Mouse (Mus musculus) hindbrain, embryonic 16.5 days (tissue): ENCODE measurements around the gene Car11. TPM values are rescaled to one million over a fixed set of nuclear protein-coding genes. Genes with fewer than 3 reads are reported as not detected.
A peak's percentile ranks its signal among the peaks of the same experiment; 100 is the strongest.

ENCODE experiments used
- ATAC-seq: fragments of 200-750 bp; cut with Nextera tagmentation; 2 replicates; pipeline ENCODE4 v1.8.0; 2017; ENCODE audit warnings: moderate TSS enrichment, moderate library complexity
- H3K27ac ChIP-seq: fragments of 300-500 bp; sonication (generic); 2 replicates; pipeline ENCODE4 v1.5.1; 2014; ENCODE audit warnings: low read depth, mild to moderate bottlenecking, control low read depth, low read length, moderate library complexity
- H3K27me3 ChIP-seq: fragments of 300-500 bp; sonication (generic); replicated peaks from 2 replicates; pipeline ENCODE4 v1.6.1; 2014; ENCODE audit warnings: low read length; ENCODE audit not compliant: control insufficient read depth, insufficient read depth
- H3K36me3 ChIP-seq: fragments of 300-500 bp; sonication (generic); 2 replicates; pipeline ENCODE4 v1.6.1; 2014; ENCODE audit warnings: mild to moderate bottlenecking, low read length, moderate library complexity, mixed read lengths; ENCODE audit not compliant: control insufficient read depth, insufficient read depth
- H3K4me1 ChIP-seq: fragments of 300-500 bp; sonication (generic); 2 replicates; pipeline ENCODE4 v1.6.1; 2014; ENCODE audit warnings: low read depth, low read length; ENCODE audit not compliant: control insufficient read depth, insufficient read depth
- H3K4me2 ChIP-seq: fragments of 300-500 bp; sonication (generic); 2 replicates; pipeline ENCODE4 v1.6.1; 2014; ENCODE audit warnings: mild to moderate bottlenecking, low read length, control low read depth, moderate library complexity
- H3K4me3 ChIP-seq: fragments of 300-500 bp; sonication (generic); 2 replicates; pipeline ENCODE4 v1.5.1; 2014; ENCODE audit warnings: mild to moderate bottlenecking, low read length, control low read depth, moderate library complexity
- H3K9ac ChIP-seq: fragments of 300-500 bp; sonication (generic); 2 replicates; pipeline ENCODE4 v1.6.1; 2014; ENCODE audit warnings: low read depth, mild to moderate bottlenecking, control low read depth, low read length, moderate library complexity
- H3K9me3 ChIP-seq: fragments of 300-500 bp; sonication (generic); 2 replicates; pipeline ENCODE4 v1.6.1; 2014; ENCODE audit warnings: mild to moderate bottlenecking, low read length, moderate library complexity; ENCODE audit not compliant: control insufficient read depth
- WGBS: fragments of 180-500 bp; shearing (Covaris S2); extraction: QIAGEN DNeasy Blood & Tissue Kit; methylation state at CpG from one replicate; pipeline ENCODE4 v1.1.7; 2014; 5-methylcytosine and 5-hydroxymethylcytosine counted together
- polyA plus RNA-seq: library from polyadenylated mRNA; unstranded; fragments of >200 nt; fragmentation: Nextera tagmentation; extraction: Ambion mirVana; gene quantifications from 2 replicates; pipeline ENCODE4 v1.2.1, GENCODE M21; 2015

The Car11 gene
- polyA plus RNA-seq, 1 experiment from 2014 or later = 68.2 TPM

DNA sequence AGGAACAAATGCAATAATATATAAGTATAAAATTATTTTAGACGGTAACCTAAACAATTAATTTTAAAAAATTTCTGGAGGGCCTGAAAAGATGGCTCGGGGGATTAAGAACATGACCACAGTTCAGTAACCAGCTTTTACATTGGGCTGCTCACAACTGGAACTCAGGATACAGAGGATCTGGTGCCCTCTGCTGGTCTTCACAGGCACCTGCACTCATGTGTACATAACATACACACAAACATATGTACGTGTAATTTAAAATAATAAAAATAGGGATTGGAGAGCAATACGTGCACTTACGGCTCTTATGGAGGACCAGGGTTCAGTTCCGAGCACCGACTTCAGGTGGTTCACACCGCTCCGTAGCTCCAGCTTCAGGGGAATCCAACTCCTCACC lies 30.7 kb upstream of the Car11 start:
- H3K27ac ChIP-seq = no peak overlapping the region
- H3K36me3 ChIP-seq = no peaks in the 10 kb centered on the region
- peaks cover 3% of the 10 kb centered on the region; the same call in 1 of the 2 replicates for H3K9me3 ChIP-seq
- H3K4me3 ChIP-seq = no peak overlapping the region
- ATAC-seq = no peak
- no peaks in the 10 kb centered on the region for H3K4me1 ChIP-seq
- 96% methylated on average over 9 of the region's 9 CpGs for WGBS
- no peak overlapping the region for H3K9ac ChIP-seq
- H3K27me3 ChIP-seq = no peaks in the 10 kb centered on the region
- no peak overlapping the region for H3K4me2 ChIP-seq

GRCm38 (mm10) chr7:45677627-45678295 lies 21.9 kb upstream of the Car11 start:
- 70% methylated on average over 7 of the region's 7 CpGs for WGBS
- Histone ChIP-seq H3K27ac (no peak overlapping the region), H3K27me3 (no peaks in the 10 kb centered on the region), H3K36me3 (no peaks in the 10 kb centered on the region), H3K4me1 (peaks cover 4% of the 10 kb centered on the region; the same call in 1 of the 2 replicates), H3K4me3 (no peak overlapping the region), H3K4me2 (no peak overlapping the region), H3K9me3 (no peaks in the 10 kb centered on the region), H3K9ac (no peak overlapping the region)
- ATAC-seq = no peak

- WGBS = 96% methylated on average over 14 of the region's 14 CpGs
- Histone ChIP-seq H3K4me2 (no peak overlapping the region), H3K4me1 (peaks cover 4% of the 10 kb centered on the region; the same call in 1 of the 2 replicates), H3K4me3 (no peak overlapping the region), H3K9ac (no peak overlapping the region), H3K27ac (no peak overlapping the region), H3K9me3 (no peaks in the 10 kb centered on the region), H3K27me3 (no peaks in the 10 kb centered on the region), H3K36me3 (no peaks in the 10 kb centered on the region)
- no peak for ATAC-seq
Observed at GRCm38 (mm10) chr7:45678513-45678912, 21.1 kb upstream of the Car11 start.

- no peak overlapping the region for H3K4me2 ChIP-seq
- H3K9me3 ChIP-seq = no peaks in the 10 kb centered on the region
- H3K4me3 ChIP-seq = no peak overlapping the region
- H3K27me3 ChIP-seq = no peaks in the 10 kb centered on the region
- 64% methylated on average over 14 of the region's 14 CpGs for whole genome bisulfite sequencing
- peaks cover 4% of the 10 kb centered on the region; the same call in 1 of the 2 replicates for H3K4me1 ChIP-seq
- no peak overlapping the region for H3K27ac ChIP-seq
- H3K9ac ChIP-seq = no peak overlapping the region
- ATAC-seq = no peak
- H3K36me3 ChIP-seq = no peaks in the 10 kb centered on the region
Observed at GRCm38 (mm10) chr7:45679966-45680621, 19.5 kb upstream of the Car11 start.

DNA sequence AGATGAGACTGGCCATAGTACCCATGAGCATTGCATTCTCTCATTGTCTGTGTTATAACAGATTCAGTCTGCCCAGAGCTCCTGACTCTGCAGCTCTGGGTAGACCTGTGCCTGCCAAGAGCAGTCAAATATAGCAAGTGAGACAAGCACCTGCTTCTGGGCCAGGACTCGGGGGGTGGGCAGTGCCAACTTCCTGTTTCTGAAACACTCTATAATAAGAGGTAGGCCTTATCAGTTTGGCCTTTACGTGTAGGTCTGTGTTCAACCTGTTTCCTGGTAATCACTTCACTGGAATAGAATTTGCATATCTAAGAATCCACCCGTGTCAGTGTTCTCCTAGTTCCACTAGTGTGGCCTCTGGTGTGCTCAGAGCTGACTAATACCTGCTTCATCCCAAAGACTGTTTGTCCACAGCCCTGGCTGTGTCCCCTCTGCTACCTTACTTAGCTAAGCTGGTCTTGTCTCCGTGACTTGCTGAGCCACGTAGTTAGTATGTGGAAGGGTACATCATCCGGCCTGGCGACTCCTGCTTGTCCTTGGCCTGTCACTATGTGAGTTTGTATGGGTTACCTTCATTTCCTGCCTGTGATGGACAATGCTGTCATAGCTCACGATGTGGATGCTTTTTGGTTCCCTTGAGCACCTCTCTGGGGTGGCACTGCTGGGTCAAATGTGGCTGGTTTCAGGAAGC lies 18.5 kb upstream of the Car11 start:
- Histone ChIP-seq H3K27me3 (no peaks in the 10 kb centered on the region), H3K4me1 (peaks cover 4% of the 10 kb centered on the region; the same call in 1 of the 2 replicates), H3K9me3 (no peaks in the 10 kb centered on the region), H3K27ac (no peak overlapping the region), H3K36me3 (no peaks in the 10 kb centered on the region), H3K9ac (no peak overlapping the region), H3K4me2 (no peak overlapping the region), H3K4me3 (no peak overlapping the region)
- ATAC-seq = no peak
- 88% methylated on average over 8 of the region's 8 CpGs for WGBS

DNA sequence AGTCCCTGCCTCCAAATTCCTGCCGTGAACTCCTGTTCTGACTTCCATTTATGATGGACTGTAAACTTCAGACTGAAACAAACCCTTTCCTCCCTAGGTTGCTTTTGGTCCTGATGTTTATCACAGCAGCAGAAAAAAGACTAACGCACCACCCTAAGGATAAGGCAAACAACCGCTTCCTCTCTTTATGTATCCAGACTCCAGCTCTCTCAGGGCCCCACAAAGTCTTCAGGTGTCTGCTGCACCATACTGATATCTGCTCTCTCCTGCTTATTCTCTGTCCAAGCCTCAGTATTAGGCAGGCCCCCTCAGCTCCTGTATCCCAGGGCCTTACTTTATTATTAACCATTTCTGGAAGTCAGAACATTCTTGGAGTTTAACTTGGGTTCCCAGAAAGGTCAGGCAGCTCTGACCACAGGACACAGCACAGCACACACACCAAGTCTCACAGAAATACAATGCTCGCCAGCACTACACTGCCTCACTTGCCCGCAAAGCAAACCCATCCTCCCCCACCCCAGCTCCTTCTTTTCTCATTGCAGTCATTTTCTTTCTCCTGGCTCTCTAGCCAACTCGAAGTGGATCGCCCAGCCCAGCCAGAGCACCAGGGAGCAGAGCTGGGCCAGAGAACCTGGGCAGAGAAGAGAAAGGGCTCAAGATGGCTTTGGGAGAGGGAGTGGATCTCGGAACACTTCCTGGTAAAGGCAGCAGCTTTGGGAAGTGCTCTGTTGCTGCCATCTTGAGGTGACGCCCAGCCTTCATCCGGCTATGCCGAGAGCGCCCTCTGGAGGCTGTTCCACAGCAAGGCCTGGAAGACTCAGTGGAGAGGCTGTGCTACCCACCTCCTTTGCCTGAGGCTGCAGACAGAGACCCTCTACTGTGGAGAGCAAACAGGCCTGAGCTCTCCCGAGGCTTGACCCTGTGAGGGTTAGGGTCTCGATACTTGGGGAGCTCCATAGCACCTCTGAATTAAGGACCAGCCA lies 17.2 kb upstream of the Car11 start:
- Histone ChIP-seq H3K27ac (peak overlapping the region; percentile 69; the same call in 1 of the 2 replicates), H3K4me1 (peaks cover 4% of the 10 kb centered on the region; the same call in 1 of the 2 replicates), H3K27me3 (no peaks in the 10 kb centered on the region), H3K36me3 (no peaks in the 10 kb centered on the region), H3K4me2 (peak overlapping the region; percentile 49), H3K9me3 (no peaks in the 10 kb centered on the region), H3K4me3 (no peak overlapping the region), H3K9ac (peak overlapping the region; percentile 60)
- WGBS = 28% methylated on average over 14 of the region's 14 CpGs
- peak; percentile 78 for ATAC-seq

- Histone ChIP-seq H3K4me1 (peaks cover 4% of the 10 kb centered on the region; the same call in 1 of the 2 replicates), H3K27ac (no peak within 1 kb of the TSS; the same call in 1 of the 2 replicates), H3K9ac (no peak within 1 kb of the TSS; the same call in none of the 2 replicates), H3K27me3 (no peaks in the 10 kb centered on the region), H3K4me2 (no peak within 1 kb of the TSS), H3K36me3 (no peaks in the 10 kb centered on the region), H3K9me3 (no peaks in the 10 kb centered on the region), H3K4me3 (no peak within 1 kb of the TSS)
- WGBS = 80% methylated on average over 7 of the region's 7 CpGs
- no peak for ATAC-seq
Observed at GRCm38 (mm10) chr7:45683396-45684050, 16.1 kb upstream of the Car11 start, which contains the start of gene Ntn5. Gene Ntn5, plus strand, starts transcription at chr7:45684022.

GRCm38 (mm10) chr7:45685811-45686210 lies 13.8 kb upstream of the Car11 start:
- H3K27ac ChIP-seq = no peak overlapping the region
- H3K4me1 ChIP-seq = peaks cover 4% of the 10 kb centered on the region; the same call in 1 of the 2 replicates
- no peak for ATAC-seq
- no peak overlapping the region for H3K4me3 ChIP-seq
- H3K36me3 ChIP-seq = no peaks in the 10 kb centered on the region
- no peaks in the 10 kb centered on the region for H3K9me3 ChIP-seq
- H3K9ac ChIP-seq = no peak overlapping the region
- H3K4me2 ChIP-seq = no peak overlapping the region
- no peaks in the 10 kb centered on the region for H3K27me3 ChIP-seq
- 54% methylated on average over 10 of the region's 10 CpGs for WGBS
